Mouse (Mus musculus): ENCODE measurements around the gene Gm49368. TPM values are rescaled to one million over a fixed set of nuclear protein-coding genes. Genes with fewer than 3 reads are reported as not detected.

Gm49368 gene
- total and polyA plus RNA-seq, 2 experiments from 2014 or later = not detected

GRCm38 (mm10) chr7:128071816-128072215 lies 9.3 kb downstream of the Gm49368 start:
- 86% methylated on average over 4 of the region's 4 CpGs for WGBS
- H3K36me3 ChIP-seq (ENCODE audit: insufficient read depth, low read length) = no peaks in the 10 kb centered on the region
- no peak overlapping the region for H3K27ac ChIP-seq (ENCODE audit: low read depth, low read length)
- no peak overlapping the region for H3K4me3 ChIP-seq (ENCODE audit: low read depth, low read length)
- H3K9me3 ChIP-seq (ENCODE audit: low read length) = no peaks in the 10 kb centered on the region
- H3K4me2 ChIP-seq (ENCODE audit: low read depth, low read length, poor library complexity, severe bottlenecking) = no peak overlapping the region
- no peak overlapping the region for H3K9ac ChIP-seq (replicated peaks; ENCODE audit: low read length, poor library complexity, severe bottlenecking)
- H3K27me3 ChIP-seq (ENCODE audit: insufficient read depth, low read length) = no peaks in the 10 kb centered on the region
- no peak for ATAC-seq (ENCODE audit: low FRiP score)
- DNase-seq (ENCODE audit: low spot score) = no peak
- TF ChIP-seq CTCF (IDR thresholded peaks at IDR 0.05) = no peak
- no peaks in the 10 kb centered on the region for H3K4me1 ChIP-seq (ENCODE audit: insufficient read depth, low read length)

GRCm38 (mm10) chr7:128080012-128080411 lies 17.5 kb downstream of the Gm49368 start:
- ATAC-seq (ENCODE audit: low FRiP score) (no peak), DNase-seq (ENCODE audit: low spot score) (no peak)
- Histone ChIP-seq H3K36me3 (ENCODE audit: insufficient read depth, low read length) (no peaks in the 10 kb centered on the region), H3K4me2 (ENCODE audit: low read depth, low read length, poor library complexity, severe bottlenecking) (no peak overlapping the region), H3K27ac (ENCODE audit: low read depth, low read length) (no peak overlapping the region), H3K4me3 (ENCODE audit: low read depth, low read length) (no peak overlapping the region), H3K9ac (replicated peaks; ENCODE audit: low read length, poor library complexity, severe bottlenecking) (no peak overlapping the region), H3K9me3 (ENCODE audit: low read length) (no peaks in the 10 kb centered on the region), H3K4me1 (ENCODE audit: insufficient read depth, low read length) (no peaks in the 10 kb centered on the region), H3K27me3 (ENCODE audit: insufficient read depth, low read length) (no peaks in the 10 kb centered on the region)
- WGBS = 81% methylated on average over 8 of the region's 8 CpGs
- no peak for TF ChIP-seq CTCF (IDR thresholded peaks at IDR 0.05)

GRCm38 (mm10) chr7:128089141-128089540 lies 26.7 kb downstream of the Gm49368 start:
- Histone ChIP-seq H3K27ac (ENCODE audit: low read depth, low read length) (no peak overlapping the region), H3K4me1 (ENCODE audit: insufficient read depth, low read length) (no peaks in the 10 kb centered on the region), H3K36me3 (ENCODE audit: insufficient read depth, low read length) (no peaks in the 10 kb centered on the region), H3K4me2 (ENCODE audit: low read depth, low read length, poor library complexity, severe bottlenecking) (no peak overlapping the region), H3K27me3 (ENCODE audit: insufficient read depth, low read length) (no peaks in the 10 kb centered on the region), H3K9me3 (ENCODE audit: low read length) (no peaks in the 10 kb centered on the region), H3K9ac (replicated peaks; ENCODE audit: low read length, poor library complexity, severe bottlenecking) (no peak overlapping the region), H3K4me3 (ENCODE audit: low read depth, low read length) (no peak overlapping the region)
- DNase-seq (ENCODE audit: low spot score) (no peak), ATAC-seq (ENCODE audit: low FRiP score) (no peak)
- TF ChIP-seq CTCF (IDR thresholded peaks at IDR 0.05) = no peak
- WGBS = 83% methylated on average over 7 of the region's 7 CpGs

GRCm38 (mm10) chr7:128098135-128098534 lies 35.7 kb downstream of the Gm49368 start:
- Histone ChIP-seq H3K9me3 (ENCODE audit: low read length) (no peaks in the 10 kb centered on the region), H3K4me3 (ENCODE audit: low read depth, low read length) (no peak overlapping the region), H3K36me3 (ENCODE audit: insufficient read depth, low read length) (no peaks in the 10 kb centered on the region), H3K9ac (replicated peaks; ENCODE audit: low read length, poor library complexity, severe bottlenecking) (no peak overlapping the region), H3K27ac (ENCODE audit: low read depth, low read length) (no peak overlapping the region), H3K27me3 (ENCODE audit: insufficient read depth, low read length) (no peaks in the 10 kb centered on the region), H3K4me2 (ENCODE audit: low read depth, low read length, poor library complexity, severe bottlenecking) (no peak overlapping the region), H3K4me1 (ENCODE audit: insufficient read depth, low read length) (no peaks in the 10 kb centered on the region)
- WGBS = 89% methylated on average over 1 of the region's 1 CpGs
- no peak for ATAC-seq (ENCODE audit: low FRiP score)
- TF ChIP-seq CTCF (IDR thresholded peaks at IDR 0.05) = no peak
- DNase-seq (ENCODE audit: low spot score) = no peak

- H3K4me3 ChIP-seq (ENCODE audit: low read depth, low read length) = no peak overlapping the region
- H3K27me3 ChIP-seq (ENCODE audit: insufficient read depth, low read length) = no peaks in the 10 kb centered on the region
- no peak for TF ChIP-seq CTCF (IDR thresholded peaks at IDR 0.05)
- no peak for DNase-seq (ENCODE audit: low spot score)
- no peaks in the 10 kb centered on the region for H3K36me3 ChIP-seq (ENCODE audit: insufficient read depth, low read length)
- H3K9ac ChIP-seq (replicated peaks; ENCODE audit: low read length, poor library complexity, severe bottlenecking) = no peak overlapping the region
- H3K4me2 ChIP-seq (ENCODE audit: low read depth, low read length, poor library complexity, severe bottlenecking) = no peak overlapping the region
- no peak for ATAC-seq (ENCODE audit: low FRiP score)
- no peak overlapping the region for H3K27ac ChIP-seq (ENCODE audit: low read depth, low read length)
- no peaks in the 10 kb centered on the region for H3K4me1 ChIP-seq (ENCODE audit: insufficient read depth, low read length)
- 81% methylated on average over 2 of the region's 2 CpGs for WGBS
- no peaks in the 10 kb centered on the region for H3K9me3 ChIP-seq (ENCODE audit: low read length)
Observed at GRCm38 (mm10) chr7:128100742-128101357, 38.4 kb downstream of the Gm49368 start.

- H3K36me3 ChIP-seq (ENCODE audit: insufficient read depth, low read length) = no peaks in the 10 kb centered on the region
- H3K4me2 ChIP-seq (ENCODE audit: low read depth, low read length, poor library complexity, severe bottlenecking) = no peak overlapping the region
- no peaks in the 10 kb centered on the region for H3K9me3 ChIP-seq (ENCODE audit: low read length)
- TF ChIP-seq CTCF (IDR thresholded peaks at IDR 0.05) = no peak
- no peak overlapping the region for H3K9ac ChIP-seq (replicated peaks; ENCODE audit: low read length, poor library complexity, severe bottlenecking)
- H3K4me1 ChIP-seq (ENCODE audit: insufficient read depth, low read length) = no peaks in the 10 kb centered on the region
- DNase-seq (ENCODE audit: low spot score) (no peak), ATAC-seq (ENCODE audit: low FRiP score) (no peak)
- no peaks in the 10 kb centered on the region for H3K27me3 ChIP-seq (ENCODE audit: insufficient read depth, low read length)
- H3K4me3 ChIP-seq (ENCODE audit: low read depth, low read length) = no peak overlapping the region
- WGBS = 73% methylated on average over 4 of the region's 4 CpGs
- H3K27ac ChIP-seq (ENCODE audit: low read depth, low read length) = no peak overlapping the region
Observed at GRCm38 (mm10) chr7:128105246-128105645, 42.8 kb downstream of the Gm49368 start.

Data from midbrain, postnatal 0 days (tissue).